Mouse (Mus musculus) adrenal gland, adult 8-10 months (tissue): ENCODE measurements around the gene Atf6b. TPM values are rescaled to one million over a fixed set of nuclear protein-coding genes. Genes with fewer than 3 reads are reported as not detected.
A peak's percentile ranks its signal among the peaks of the same experiment; 100 is the strongest.

Experiments
- DNase-seq: peaks from one replicate; pipeline ENCODE4 v3.0.0; 2022
- total RNA-seq, 4 experiments: library from RNA; stranded (reverse); gene quantifications; 2 replicates each; pipeline ENCODE4 v1.2.4; 2022

The Atf6b gene
- total RNA-seq, 4 experiments from 2014 or later: 47.1 to 56.6 (median 51.1) TPM

- no peak for DNase-seq
These were observed 23.3 kb downstream of the Atf6b start, which contains the start of gene Tnxb for GRCm38 (mm10) chr17:34670235-34670634. Gene Tnxb (plus strand): TSS chr17:34670535.

DNA sequence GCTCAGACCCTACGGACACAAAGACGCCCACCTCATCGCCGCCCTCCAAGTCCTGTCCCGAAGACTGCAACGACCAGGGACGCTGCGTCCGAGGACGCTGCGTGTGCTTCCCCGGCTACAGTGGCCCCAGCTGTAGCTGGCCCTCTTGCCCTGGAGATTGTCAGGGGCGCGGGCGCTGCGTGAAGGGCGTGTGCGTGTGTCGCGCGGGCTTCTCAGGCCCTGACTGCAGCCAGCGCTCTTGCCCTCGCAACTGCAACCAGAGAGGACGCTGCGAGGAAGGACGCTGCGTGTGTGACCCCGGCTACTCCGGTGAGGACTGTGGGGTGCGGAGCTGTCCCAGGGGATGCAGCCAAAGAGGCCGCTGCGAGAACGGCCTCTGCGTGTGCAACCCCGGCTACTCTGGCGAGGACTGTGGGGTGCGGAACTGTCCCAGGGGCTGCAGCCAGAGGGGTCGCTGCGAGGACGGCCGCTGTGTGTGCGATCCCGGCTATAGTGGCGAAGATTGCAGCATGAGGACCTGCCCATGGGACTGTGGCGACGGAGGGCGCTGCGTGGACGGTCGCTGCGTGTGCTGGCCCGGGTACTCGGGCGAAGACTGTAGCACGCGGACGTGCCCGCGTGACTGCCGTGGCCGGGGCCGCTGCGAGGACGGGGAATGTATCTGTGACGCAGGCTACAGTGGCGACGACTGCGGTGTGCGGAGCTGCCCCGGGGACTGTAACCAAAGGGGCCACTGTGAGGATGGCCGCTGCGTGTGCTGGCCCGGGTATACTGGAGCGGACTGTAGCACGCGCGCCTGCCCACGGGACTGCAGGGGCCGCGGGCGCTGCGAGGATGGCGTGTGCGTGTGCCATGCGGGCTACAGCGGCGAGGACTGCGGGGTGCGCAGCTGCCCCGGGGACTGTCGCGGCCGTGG is 24.5 kb downstream of the Atf6b start:
- DNase-seq: no peak

- no peak for DNase-seq
These were observed 25.4 kb downstream of the Atf6b start for GRCm38 (mm10) chr17:34672246-34672792.

GRCm38 (mm10) chr17:34673139-34673538 is 26.2 kb downstream of the Atf6b start:
- no peak for DNase-seq

GRCm38 (mm10) chr17:34674524-34675204 is 27.7 kb downstream of the Atf6b start:
- DNase-seq: no peak

DNA sequence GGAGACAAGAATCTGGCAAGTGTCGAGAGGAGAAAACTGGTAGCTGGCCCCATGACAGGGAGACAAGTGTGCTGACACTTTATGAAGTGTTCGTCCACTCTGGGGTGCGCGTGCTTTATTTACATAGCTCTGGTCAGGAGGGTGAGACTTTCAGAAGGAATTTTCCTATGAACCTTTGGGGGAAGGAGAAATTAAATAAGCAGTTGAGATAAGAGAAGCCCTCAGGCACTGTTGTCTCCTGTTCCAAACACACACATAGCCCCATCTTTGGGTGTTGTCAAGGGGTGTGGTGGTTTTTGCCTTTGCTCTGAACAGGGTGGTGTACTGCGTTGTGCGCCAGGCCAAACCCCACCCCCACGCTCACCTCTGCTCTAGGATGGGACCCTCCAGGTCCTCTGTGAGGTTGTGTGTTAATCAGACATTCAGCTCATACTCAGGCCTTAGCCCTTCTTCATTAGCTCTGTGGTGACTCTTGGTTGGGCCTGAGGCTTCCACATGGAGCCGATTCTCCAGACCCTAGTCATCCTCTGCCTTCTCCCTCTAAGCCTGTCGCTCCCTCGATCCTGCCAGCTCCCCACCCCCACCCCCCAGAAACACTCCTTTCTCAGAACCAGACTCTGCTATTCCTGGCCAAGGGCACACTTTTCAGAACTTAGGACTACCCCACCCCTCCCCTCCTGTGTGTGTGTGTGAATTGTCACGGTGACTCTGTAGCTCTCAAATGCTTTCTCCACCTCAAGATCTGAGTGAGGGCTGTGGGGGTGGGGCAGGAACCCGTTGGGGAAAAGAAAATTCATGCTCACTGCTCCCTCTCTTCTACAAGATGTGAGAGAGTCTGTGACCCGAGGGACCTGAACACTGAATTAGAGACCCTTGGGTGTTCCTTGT is 28.5 kb downstream of the Atf6b start:
- DNase-seq: no peak

GRCm38 (mm10) chr17:34676093-34676460 is 29.1 kb downstream of the Atf6b start:
- DNase-seq: no peak

DNA sequence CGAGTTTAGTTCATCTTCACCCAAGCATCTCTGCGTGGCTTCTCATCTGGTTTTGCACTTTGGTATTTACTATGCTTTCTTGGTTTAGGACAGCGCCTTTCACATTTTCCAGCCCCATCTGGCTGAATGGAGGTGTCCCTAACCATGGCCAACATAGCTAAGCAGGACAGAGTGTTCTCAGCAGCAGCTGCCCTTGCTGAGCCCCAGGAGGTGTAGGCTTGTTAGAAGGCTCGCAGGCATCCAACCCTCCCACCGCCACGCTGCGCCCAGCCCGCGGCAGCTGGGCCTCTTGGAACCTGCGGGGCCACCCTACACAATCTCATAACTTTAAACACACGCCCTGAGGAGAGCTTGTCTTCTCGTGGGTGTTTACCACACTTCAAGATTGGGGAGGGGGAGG is 29.7 kb downstream of the Atf6b start:
- DNase-seq: no peak

GRCm38 (mm10) chr17:34680191-34680590 is 33.2 kb downstream of the Atf6b start:
- DNase-seq: no peak

DNA sequence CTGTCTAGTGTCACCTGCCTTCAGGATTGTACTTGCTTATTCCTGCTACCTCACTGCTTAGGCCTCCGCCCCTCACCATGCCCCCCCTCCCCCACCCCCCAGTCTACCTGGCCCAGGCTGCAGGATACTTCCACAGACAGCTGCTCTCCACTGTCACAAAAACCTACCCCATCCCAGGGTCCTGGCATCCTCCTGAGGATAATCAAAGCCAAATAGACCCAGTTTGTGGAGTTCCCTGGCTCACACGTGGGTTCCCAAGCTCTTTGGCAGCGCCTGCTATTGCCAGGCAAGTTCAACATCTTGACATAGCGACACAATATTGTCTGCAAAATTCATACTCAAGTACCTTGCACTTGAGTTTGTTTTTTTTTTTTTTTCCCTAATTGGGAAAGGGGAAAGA is 33.7 kb downstream of the Atf6b start:
- no peak for DNase-seq

GRCm38 (mm10) chr17:34681132-34681571 is 34.2 kb downstream of the Atf6b start:
- DNase-seq: peak; percentile 61

- no peak for DNase-seq
These were observed 35.1 kb downstream of the Atf6b start for GRCm38 (mm10) chr17:34681881-34682536.

DNA sequence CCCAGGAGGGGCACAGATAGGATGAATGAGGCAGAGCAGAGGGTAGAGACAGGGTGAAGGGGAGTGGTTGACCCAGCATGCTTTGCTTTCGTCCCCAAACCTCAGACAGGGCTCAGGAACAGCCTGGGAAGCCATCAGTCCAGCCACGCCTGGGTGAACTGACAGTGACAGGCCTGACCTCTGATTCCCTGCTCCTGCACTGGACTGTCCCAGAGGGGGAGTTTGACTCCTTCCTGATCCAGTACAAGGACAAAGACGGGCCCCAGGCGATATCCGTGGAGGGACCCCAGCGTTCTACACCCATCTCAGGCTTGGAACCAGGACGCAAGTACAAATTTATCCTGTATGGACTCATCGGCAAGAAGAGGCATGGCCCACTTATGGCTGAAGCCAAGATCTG is 36.2 kb downstream of the Atf6b start:
- DNase-seq: no peak

DNA sequence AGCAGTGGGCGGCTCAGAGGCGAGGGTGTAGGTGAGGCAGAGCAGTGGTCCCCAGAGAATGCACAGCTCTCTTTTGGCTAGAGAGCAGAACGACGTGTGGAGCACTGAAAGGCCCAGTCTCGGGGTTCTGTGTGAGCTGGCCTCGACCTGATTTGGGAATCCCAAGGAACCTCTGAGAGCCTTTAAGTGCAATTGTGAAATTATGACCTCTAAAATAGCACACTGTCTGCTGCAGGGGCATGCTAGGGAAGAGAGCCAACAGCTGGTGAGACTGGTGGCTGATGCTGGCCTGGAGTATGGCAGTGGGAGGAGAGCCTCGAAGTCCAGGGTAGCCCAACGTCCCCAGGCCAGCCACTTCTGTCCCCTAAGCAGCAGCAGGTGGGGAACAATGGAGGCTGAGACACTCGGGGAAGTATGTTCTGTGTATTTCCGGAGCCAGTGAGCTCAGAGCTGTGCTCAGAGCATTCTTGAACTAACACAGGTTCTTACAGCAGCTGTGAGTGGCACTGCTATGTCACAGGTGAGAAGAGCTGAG is 36.8 kb downstream of the Atf6b start:
- DNase-seq: no peak

DNA sequence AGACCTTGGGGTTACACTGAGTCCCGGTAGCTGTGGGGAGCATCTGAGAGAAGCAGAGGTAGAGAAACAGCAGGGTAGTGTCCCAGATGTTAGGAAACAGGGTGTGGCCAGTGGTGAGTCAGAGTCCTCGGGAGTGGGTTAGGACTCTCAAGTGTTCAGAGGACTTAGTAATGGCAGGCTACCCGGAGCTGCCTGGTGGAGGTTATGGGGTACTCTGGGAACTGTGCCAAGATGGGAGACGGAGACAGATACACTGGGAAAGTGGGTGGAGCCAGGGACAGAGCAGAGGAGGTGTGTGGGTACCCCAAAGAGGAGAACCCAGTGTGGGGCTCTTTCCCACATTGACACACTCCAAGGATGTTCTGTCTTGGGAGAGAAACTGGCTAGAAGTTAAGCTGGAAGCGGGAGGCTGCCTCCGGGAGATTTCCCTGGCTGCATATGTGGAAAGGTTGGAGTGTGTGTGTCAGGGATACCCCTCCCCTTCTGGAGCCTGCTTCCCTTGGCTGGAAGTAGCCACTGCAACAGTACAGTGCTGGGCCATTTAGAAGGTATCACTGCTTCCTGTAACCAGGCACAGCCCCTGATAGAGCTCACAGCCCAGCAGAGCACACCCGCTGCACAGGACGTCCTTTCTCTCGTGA is 37.4 kb downstream of the Atf6b start:
- no peak for DNase-seq

DNA sequence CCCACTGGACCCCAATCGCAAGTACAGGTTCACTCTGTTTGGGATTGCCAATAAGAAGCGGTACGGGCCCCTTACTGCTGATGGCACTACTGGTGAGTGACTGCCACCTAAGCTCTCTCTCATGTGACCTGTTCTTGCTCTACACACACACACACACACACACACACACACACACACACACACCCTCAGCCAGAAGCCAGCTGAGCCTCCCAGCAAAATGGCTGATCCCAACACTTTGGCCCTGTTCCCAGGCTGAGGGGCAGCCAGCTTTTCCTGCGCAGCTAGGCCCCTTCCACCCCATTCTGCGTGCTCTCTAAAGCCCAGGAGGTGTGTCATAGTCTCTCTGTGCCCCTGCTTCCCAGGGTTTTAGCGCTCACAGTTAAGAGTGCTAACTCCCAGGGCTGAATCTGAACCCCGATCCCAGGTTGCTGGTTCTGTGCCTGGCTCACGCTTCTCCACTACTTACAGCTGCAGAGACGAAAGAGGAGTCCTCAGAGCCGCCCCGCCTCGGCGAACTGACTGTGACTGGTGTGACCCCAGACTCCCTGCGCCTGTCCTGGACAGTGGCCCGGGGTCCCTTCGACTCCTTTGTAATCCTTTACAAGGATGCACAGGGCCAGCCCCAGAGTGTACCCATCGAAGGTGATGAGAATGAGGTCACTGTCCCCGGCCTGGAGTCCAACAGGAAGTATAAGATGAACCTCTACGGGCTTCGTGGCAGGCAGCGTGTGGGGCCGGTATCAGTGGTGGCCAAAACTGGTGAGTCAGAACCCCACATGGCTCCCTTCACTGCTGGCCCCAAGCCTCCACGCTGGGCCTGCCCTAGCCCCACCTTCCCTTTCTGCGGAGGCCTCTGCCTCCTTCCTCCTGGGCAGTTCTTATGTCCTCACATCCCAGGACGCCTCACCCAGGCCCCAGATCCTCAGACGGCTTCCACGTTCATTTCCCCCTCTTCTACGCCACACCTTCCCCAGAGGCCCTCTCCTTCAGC is 38.5 kb downstream of the Atf6b start:
- no peak for DNase-seq

DNA sequence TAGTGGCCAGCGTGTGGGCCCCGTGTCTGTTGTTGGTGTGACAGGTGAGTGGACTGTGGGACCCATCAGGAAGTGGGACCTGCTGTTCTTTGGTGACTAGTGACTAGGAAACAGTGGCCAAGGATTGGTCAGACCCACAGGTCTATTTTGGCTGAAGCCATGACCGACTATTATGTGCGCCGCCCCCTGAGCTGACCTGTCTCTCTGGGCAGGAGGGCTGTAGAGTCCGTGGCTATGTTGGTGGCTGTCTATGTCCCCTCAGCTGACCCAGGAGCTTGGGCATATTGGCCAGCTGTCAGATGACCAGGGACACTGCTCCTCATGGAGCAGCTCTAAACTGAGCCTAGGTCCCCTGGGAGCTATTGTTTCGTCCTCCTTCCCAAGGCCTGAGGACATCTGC is 41.9 kb downstream of the Atf6b start:
- no peak for DNase-seq

DNA sequence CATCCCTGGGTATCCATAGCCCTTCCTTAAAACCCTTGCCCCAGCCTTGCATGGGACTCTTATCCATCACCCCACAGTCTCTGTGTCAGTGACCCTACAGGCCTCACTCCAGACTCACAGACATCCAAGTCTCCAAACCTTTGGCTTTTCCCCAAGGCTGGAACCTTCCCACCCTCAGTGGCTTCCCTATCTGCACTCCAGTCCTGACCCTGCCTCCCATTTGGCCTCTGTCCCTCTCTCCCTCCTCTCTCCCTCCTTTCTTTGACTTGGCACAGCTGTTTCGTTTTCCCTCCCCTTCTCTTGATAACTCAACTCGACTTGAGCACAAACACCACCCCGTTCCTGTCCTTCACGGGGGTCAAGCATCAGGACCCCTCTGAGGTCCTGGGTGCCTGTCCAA is 43.5 kb downstream of the Atf6b start:
- no peak for DNase-seq

- no peak for DNase-seq
These were observed 46.0 kb downstream of the Atf6b start for GRCm38 (mm10) chr17:34692906-34693305.
